Mouse (Mus musculus): ENCODE results near the gene Hsd17b3. TPM values are rescaled to one million over a fixed set of nuclear protein-coding genes. Genes with fewer than 3 reads are reported as not detected.
"Not testable (repeated sequence)": the region's sequence is repeated elsewhere in the genome, so short reads cannot be mapped to it uniquely, and the experiment has no call there.

Gene Hsd17b3
- total RNA-seq, 2 experiments from 2014 or later = not detected

- no peak for DNase-seq
These were observed 5.7 kb downstream of the Hsd17b3 start for GRCm38 (mm10) chr13:64083331-64083730.

GRCm38 (mm10) chr13:64081012-64081919 is 7.8 kb downstream of the Hsd17b3 start:
- no peak for DNase-seq

GRCm38 (mm10) chr13:64077591-64077990 is 11.4 kb downstream of the Hsd17b3 start:
- no peak for DNase-seq

GRCm38 (mm10) chr13:64076074-64076473 is 13.0 kb downstream of the Hsd17b3 start:
- no peak for DNase-seq

GRCm38 (mm10) chr13:64066653-64067052 is 22.4 kb downstream of the Hsd17b3 start:
- no peak for DNase-seq

- DNase-seq = no peak
These were observed 24.8 kb downstream of the Hsd17b3 start for GRCm38 (mm10) chr13:64064276-64064675.

- no peak for DNase-seq
These were observed 28.0 kb downstream of the Hsd17b3 start for GRCm38 (mm10) chr13:64060935-64061506.

- no peak for DNase-seq
These were observed 35.1 kb downstream of the Hsd17b3 start for GRCm38 (mm10) chr13:64053959-64054358.

GRCm38 (mm10) chr13:64052281-64052680 is 36.7 kb downstream of the Hsd17b3 start:
- not testable (repeated sequence) for DNase-seq

- DNase-seq = no peak
These were observed 38.1 kb downstream of the Hsd17b3 start for GRCm38 (mm10) chr13:64050895-64051294.

- no peak for DNase-seq
These were observed 39.5 kb downstream of the Hsd17b3 start for GRCm38 (mm10) chr13:64049535-64049934.

- DNase-seq = no peak
These were observed 40.6 kb downstream of the Hsd17b3 start for GRCm38 (mm10) chr13:64048467-64048866.

GRCm38 (mm10) chr13:64039976-64040375 is 49.1 kb downstream of the Hsd17b3 start:
- DNase-seq = no peak

GRCm38 (mm10) chr13:64038114-64038513 is 50.9 kb downstream of the Hsd17b3 start:
- DNase-seq = peak in 1 of 2 experiments; percentile 13

- DNase-seq = peak; percentile 54 to 80
These were observed 52.7 kb downstream of the Hsd17b3 start for GRCm38 (mm10) chr13:64036079-64037011.

- no peak for DNase-seq
These were observed 54.0 kb downstream of the Hsd17b3 start for GRCm38 (mm10) chr13:64035036-64035435.

GRCm38 (mm10) chr13:64033921-64034320 is 55.1 kb downstream of the Hsd17b3 start:
- DNase-seq = no peak

GRCm38 (mm10) chr13:64033181-64033580 is 55.8 kb downstream of the Hsd17b3 start:
- no peak for DNase-seq

GRCm38 (mm10) chr13:64031254-64031653 is 57.8 kb downstream of the Hsd17b3 start:
- no peak for DNase-seq

GRCm38 (mm10) chr13:64030792-64031191 is 58.2 kb downstream of the Hsd17b3 start:
- DNase-seq = no peak

GRCm38 (mm10) chr13:64024803-64025202 is 64.2 kb downstream of the Hsd17b3 start:
- DNase-seq = no peak

GRCm38 (mm10) chr13:64022786-64023468 is 66.1 kb downstream of the Hsd17b3 start:
- no peak for DNase-seq
